Comparison of ENCODE assay signal across 25 mouse cellular contexts in genomic region chrX:156539782-156540181, GRCm38 (mm10).
"Had no signal": no experiment of that assay in that cellular context is flagged by ENCODE, and none has a peak within 500 bp of the region (broad histone marks: within the 10 kb centered on the region; RNA-seq: fewer than 3 reads in every experiment).

No protein-coding gene starts in this region.

- H3K9ac ChIP-seq: limb, embryonic 13.5 days; liver, embryonic 12.5 days; liver, embryonic 15.5 days; midbrain, embryonic 13.5 days; neural tube, embryonic 13.5 days; stomach, embryonic 15.5 days had no signal

- H3K4me1 ChIP-seq: limb, embryonic 13.5 days; liver, embryonic 12.5 days; liver, embryonic 15.5 days; megakaryocyte, embryonic 14.5 days; midbrain, embryonic 10.5 days; midbrain, embryonic 13.5 days; neural tube, embryonic 13.5 days; stomach, embryonic 15.5 days had no signal

- H3K4me2 ChIP-seq: limb, embryonic 13.5 days; liver, embryonic 12.5 days; liver, embryonic 15.5 days; midbrain, embryonic 13.5 days; neural tube, embryonic 13.5 days; stomach, embryonic 15.5 days had no signal

- ATAC-seq: intestine, postnatal 0 days; liver, embryonic 12.5 days; midbrain, embryonic 13.5 days; midbrain, embryonic 16.5 days had no signal

- H3K36me3 ChIP-seq: limb, embryonic 13.5 days; liver, embryonic 12.5 days; liver, embryonic 15.5 days; midbrain, embryonic 10.5 days; midbrain, embryonic 13.5 days; neural tube, embryonic 13.5 days; stomach, embryonic 15.5 days had no signal

- H3K4me3 ChIP-seq: layer of hippocampus, adult 2 months; left cerebral cortex, adult 2 months; limb, embryonic 13.5 days; liver, embryonic 12.5 days; liver, embryonic 15.5 days; megakaryocyte, embryonic 14.5 days; midbrain, embryonic 10.5 days; midbrain, embryonic 13.5 days; myocyte; neural tube, embryonic 13.5 days; stomach, embryonic 15.5 days had no signal

- H3K9me3 ChIP-seq: limb, embryonic 13.5 days; liver, embryonic 12.5 days; liver, embryonic 15.5 days; megakaryocyte, embryonic 14.5 days; midbrain, embryonic 10.5 days; midbrain, embryonic 13.5 days; neural tube, embryonic 13.5 days; stomach, embryonic 15.5 days had no signal

- DNase-seq: kidney, adult 2 months; kidney, postnatal 25 days; layer of hippocampus, adult 9-11 months; liver; lung, adult 2 months; retina, postnatal 1 day; right cerebral cortex, postnatal 25 days; spleen, adult 18-20 months; thymus, adult 2 months; thymus, postnatal 14 days; thymus, postnatal 4 days had no signal

- H3K27me3 ChIP-seq: limb, embryonic 13.5 days; liver, embryonic 12.5 days; liver, embryonic 15.5 days; midbrain, embryonic 13.5 days; neural tube, embryonic 13.5 days; stomach, embryonic 15.5 days had no signal

- H3K27ac ChIP-seq: kidney, postnatal 0 days; layer of hippocampus, adult 2 months; left cerebral cortex, adult 2 months; limb, embryonic 13.5 days; liver, embryonic 12.5 days; liver, embryonic 15.5 days; midbrain, embryonic 10.5 days; midbrain, embryonic 13.5 days; neural tube, embryonic 13.5 days; stomach, embryonic 15.5 days had no signal
